In genomic region chr8:104394801-104395702, GRCm38 (mm10) we compare ENCODE assay signal across 8 mouse cellular contexts. TPM values are rescaled to one million over a fixed set of nuclear protein-coding genes. Genes with fewer than 3 reads are reported as not detected.
A peak's percentile ranks its signal among the peaks of the same experiment; 100 is the strongest.
DNase-seq lines count a peak whose midpoint lies in the region; ATAC-seq and TF ChIP-seq lines count a peak whose summit lies in the region.

No protein-coding gene starts in this region.

- peaks cover 12% of the 10 kb centered on the region for H3K4me1 ChIP-seq in heart, embryonic 16.5 days (ENCODE audit: control insufficient read depth, insufficient read depth, low read length)
- peaks cover 9% of the 10 kb centered on the region; the same call in 1 of the 2 replicates for H3K4me1 ChIP-seq in lung, embryonic 14.5 days (ENCODE audit: insufficient read depth)
- H3K4me1 ChIP-seq in neural tube, embryonic 14.5 days (ENCODE audit: control insufficient read depth, insufficient read depth, low read length) = peaks cover 13% of the 10 kb centered on the region; the same call in 1 of the 2 replicates

- H3K36me3 ChIP-seq in C2C12 (ENCODE audit: control insufficient read depth, insufficient read depth) = peaks cover 2% of the 10 kb centered on the region
- H3K36me3 ChIP-seq in heart, embryonic 16.5 days (ENCODE audit: control insufficient read depth, insufficient read depth) = no peaks in the 10 kb centered on the region
- no peaks in the 10 kb centered on the region for H3K36me3 ChIP-seq in lung, embryonic 14.5 days (ENCODE audit: insufficient read depth)
- H3K36me3 ChIP-seq in neural tube, embryonic 14.5 days (ENCODE audit: control insufficient read depth, insufficient read depth, low read length) = no peaks in the 10 kb centered on the region

- H3K27me3 ChIP-seq in C2C12 (ENCODE audit: control insufficient read depth, insufficient read depth, insufficient read length) = no peaks in the 10 kb centered on the region
- H3K27me3 ChIP-seq in heart, embryonic 16.5 days (ENCODE audit: control insufficient read depth, insufficient read depth, low read length) = no peaks in the 10 kb centered on the region
- no peaks in the 10 kb centered on the region for H3K27me3 ChIP-seq in lung, embryonic 14.5 days (ENCODE audit: insufficient read depth, low read length)
- H3K27me3 ChIP-seq in neural tube, embryonic 14.5 days (ENCODE audit: control insufficient read depth, insufficient read depth, low read length) = no peaks in the 10 kb centered on the region

- DNase-seq in ZHBTc4 (ENCODE audit: low read depth, low spot score) = peak; percentile 60
- peak; percentile 55 for DNase-seq in embryo, embryonic 11 days
- peak; percentile 67 for DNase-seq in kidney, postnatal 10 days
- DNase-seq in lung, embryonic 14.5 days = peak; percentile 59
- peak; percentile 32 for DNase-seq in urinary bladder, postnatal 14 days (ENCODE audit: low spot score)

- H3K27ac ChIP-seq in heart, embryonic 16.5 days (ENCODE audit: low read length) = peak overlapping the region; percentile 83
- H3K27ac ChIP-seq in lung, embryonic 14.5 days (ENCODE audit: low read depth) = peak overlapping the region; percentile 73
- H3K27ac ChIP-seq in neural tube, embryonic 14.5 days (ENCODE audit: low read depth, low read length) = peak overlapping the region; percentile 81

- peaks cover 43% of the 10 kb centered on the region for H3K79me2 ChIP-seq in C2C12 (ENCODE audit: control insufficient read depth, insufficient read depth)

- peaks cover 4% of the 10 kb centered on the region; the same call in 1 of the 2 replicates for H3K9me3 ChIP-seq in heart, embryonic 16.5 days (replicated peaks; ENCODE audit: control insufficient read depth, low read length)
- no peaks in the 10 kb centered on the region for H3K9me3 ChIP-seq in lung, embryonic 14.5 days (ENCODE audit: low read depth, low read length)
- H3K9me3 ChIP-seq in neural tube, embryonic 14.5 days (ENCODE audit: control insufficient read depth, low read length) = no peaks in the 10 kb centered on the region

- peak overlapping the region; percentile 94 for H3K4me2 ChIP-seq in heart, embryonic 16.5 days (ENCODE audit: low read depth, low read length)
- H3K4me2 ChIP-seq in lung, embryonic 14.5 days = peak overlapping the region; percentile 97
- H3K4me2 ChIP-seq in neural tube, embryonic 14.5 days (ENCODE audit: low read depth, low read length) = peak overlapping the region; percentile 89

- peak overlapping the region; percentile 92 for H3K9ac ChIP-seq in heart, embryonic 16.5 days (ENCODE audit: low read length)
- H3K9ac ChIP-seq in lung, embryonic 14.5 days = peak overlapping the region; percentile 88
- peak overlapping the region; percentile 91 for H3K9ac ChIP-seq in neural tube, embryonic 14.5 days (replicated peaks; ENCODE audit: low read depth, low read length)

- ATAC-seq in heart, embryonic 16.5 days (replicated peaks; ENCODE audit: extremely low read depth, insufficient read depth, low FRiP score) = peak; percentile 61
- peak; percentile 76 for ATAC-seq in lung, embryonic 14.5 days (ENCODE audit: insufficient read depth)
- ATAC-seq in neural tube, embryonic 14.5 days (ENCODE audit: low read depth) = peak; percentile 76

- H3ac ChIP-seq in C2C12 (ENCODE audit: control insufficient read depth, insufficient read length, low read depth) = peak overlapping the region; percentile 65

- no peak for TF ChIP-seq CTCF in C2C12 (IDR thresholded peaks at IDR 0.05; ENCODE audit: control insufficient read depth, insufficient read depth, insufficient read length)
- TF ChIP-seq CTCF in lung, embryonic 14.5 days (IDR thresholded peaks at IDR 0.05; ENCODE audit: low read depth) = no peak

- peak overlapping the region; percentile 50 for H3K4me3 ChIP-seq in C2C12 (ENCODE audit: insufficient read depth, poor library complexity, severe bottlenecking)
- H3K4me3 ChIP-seq in heart, embryonic 16.5 days (ENCODE audit: low read length) = peak overlapping the region; percentile 89
- peak overlapping the region; percentile 76 for H3K4me3 ChIP-seq in lung, embryonic 14.5 days (ENCODE audit: low read depth, low read length)
- peak overlapping the region; percentile 85 for H3K4me3 ChIP-seq in neural tube, embryonic 14.5 days (ENCODE audit: low read depth, low read length)

- WGBS in heart, embryonic 16.5 days = under 1% methylated on average over 68 of the region's 82 CpGs
- WGBS in lung, embryonic 14.5 days = under 1% methylated on average over 70 of the region's 82 CpGs
- WGBS in neural tube, embryonic 14.5 days = under 1% methylated on average over 65 of the region's 82 CpGs

- peaks cover 19% of the 10 kb centered on the region for H3K79me3 ChIP-seq in C2C12 (ENCODE audit: low read depth)

TF ChIP-seq in C2C12, 6 proteins besides CTCF, POLR2A, EP300 and RAD21:
- TF ChIP-seq CEBPB (IDR thresholded peaks at IDR 0.05; ENCODE audit: low read depth) = no peak

RNA-seq across cellular contexts. Expression of gene Cmtm4, which starts 0.6 kb away (rescaled TPM):
- 11.3 TPM for polyA plus RNA-seq in C2C12 (2012; fragmentation: generic; extraction: Trizol)
- polyA plus RNA-seq in heart, embryonic 16.5 days (2015; fragmentation: Nextera tagmentation; extraction: Ambion mirVana) = 1.3 and 1.7 TPM in 2 replicates
- 3.6 and 4.0 TPM in 2 replicates for polyA plus RNA-seq in lung, embryonic 14.5 days (2014; fragmentation: Nextera tagmentation; extraction: Ambion mirVana)
- 2.9 and 3.9 TPM in 2 replicates for polyA plus RNA-seq in neural tube, embryonic 14.5 days (2014; fragmentation: Nextera tagmentation; extraction: Ambion mirVana)

RNA-seq across cellular contexts. Expression of gene Dync1li2, which starts 47.8 kb away (rescaled TPM):
- 26.8 TPM for polyA plus RNA-seq in C2C12 (2012; fragmentation: generic; extraction: Trizol)
- 54.2 and 55.9 TPM in 2 replicates for polyA plus RNA-seq in heart, embryonic 16.5 days (2015; fragmentation: Nextera tagmentation; extraction: Ambion mirVana)
- 61.1 and 62.4 TPM in 2 replicates for polyA plus RNA-seq in lung, embryonic 14.5 days (2014; fragmentation: Nextera tagmentation; extraction: Ambion mirVana)
- 84.9 and 113 TPM in 2 replicates for polyA plus RNA-seq in neural tube, embryonic 14.5 days (2014; fragmentation: Nextera tagmentation; extraction: Ambion mirVana)

RNA-seq across cellular contexts. Expression of gene Cmtm3, which starts 55.8 kb away (rescaled TPM):
- polyA plus RNA-seq in C2C12 (2012; fragmentation: generic; extraction: Trizol) = 86.5 TPM
- polyA plus RNA-seq in heart, embryonic 16.5 days (2015; fragmentation: Nextera tagmentation; extraction: Ambion mirVana) = 81.8 and 83.9 TPM in 2 replicates
- polyA plus RNA-seq in lung, embryonic 14.5 days (2014; fragmentation: Nextera tagmentation; extraction: Ambion mirVana) = 156 and 164 TPM in 2 replicates
- 23.4 and 42.9 TPM in 2 replicates for polyA plus RNA-seq in neural tube, embryonic 14.5 days (2014; fragmentation: Nextera tagmentation; extraction: Ambion mirVana)

Comparison
In these comparisons a context has a peak if more than half of its experiments do, and no peak if none do; other contexts are left out.
1. Peak in every context shown above with its lines: DNase-seq, ATAC-seq, H3K4me3 ChIP-seq and H3K27ac ChIP-seq.